In genomic region chr6:120482756-120483155, GRCm38 (mm10) we compare ENCODE assay signal across 13 mouse cellular contexts. TPM values are rescaled to one million over a fixed set of nuclear protein-coding genes. Genes with fewer than 3 reads are reported as not detected.
DNase-seq lines count a peak whose midpoint lies in the region; ATAC-seq and TF ChIP-seq lines count a peak whose summit lies in the region.
"Had no signal": no experiment of that assay in that cellular context is flagged by ENCODE, and none has a peak within 500 bp of the region (broad histone marks: within the 10 kb centered on the region; RNA-seq: fewer than 3 reads in every experiment).

No protein-coding gene starts in this region.

- peak; percentile 51 for DNase-seq in gastrocnemius, adult 2 months
- DNase-seq in gastrocnemius, postnatal 14 days: no peak
- DNase-seq in kidney, postnatal 10 days: no peak
- peak; percentile 95 for DNase-seq in 3T3-L1 (ENCODE audit: low read depth, low spot score)
- no peak for DNase-seq in spleen, postnatal 4 days (ENCODE audit: low spot score in 2 of 2)
- no peak for DNase-seq in urinary bladder, postnatal 10 days (ENCODE audit: low spot score)
- DNase-seq: cerebellum, adult 11-12 months had no signal

- peak overlapping the region; percentile 17; the same call in 1 of the 2 replicates for H3K4me2 ChIP-seq in kidney, embryonic 16.5 days (replicated peaks; ENCODE audit: low read depth, low read length)
- H3K4me2 ChIP-seq: midbrain, embryonic 12.5 days; neural tube, embryonic 12.5 days had no signal

- TF ChIP-seq POLR2A in bone marrow, adult 2 months (IDR thresholded peaks at IDR 0.05; ENCODE audit: borderline replicate concordance, control insufficient read depth, low read depth, low read length): no peak

- H3K9me3 ChIP-seq in kidney, embryonic 16.5 days (ENCODE audit: low read length): no peaks in the 10 kb centered on the region
- H3K9me3 ChIP-seq: limb, embryonic 10.5 days; midbrain, embryonic 12.5 days; neural tube, embryonic 12.5 days had no signal

- no peak for ATAC-seq in kidney, embryonic 16.5 days (ENCODE audit: low FRiP score, low TSS enrichment)

- intact Hi-C loops in gastrocnemius, adult 2 months (cut with DNase I): loop anchor here (5.0 kb wide), 1 partner anchor 45 kb away; no protein-coding TSS in a partner anchor
- intact Hi-C loops in gastrocnemius, postnatal 14 days (cut with DNase I; ENCODE audit: low total_unique reads): no loop called here

- peaks cover 7% of the 10 kb centered on the region; the same call in 1 of the 2 replicates for H3K36me3 ChIP-seq in kidney, embryonic 16.5 days (ENCODE audit: insufficient read depth, low read length)
- H3K36me3 ChIP-seq: midbrain, embryonic 12.5 days had no signal

- peaks cover 6% of the 10 kb centered on the region; the same call in 1 of the 2 replicates for H3K4me1 ChIP-seq in kidney, embryonic 16.5 days (ENCODE audit: insufficient read depth, low read length)
- H3K4me1 ChIP-seq in bone marrow, adult 2 months (ENCODE audit: control insufficient read depth, insufficient read depth, low read length): peaks cover 16% of the 10 kb centered on the region
- H3K4me1 ChIP-seq: neural tube, embryonic 12.5 days had no signal

- H3K27me3 ChIP-seq in kidney, embryonic 16.5 days (ENCODE audit: insufficient read depth, low read length): no peaks in the 10 kb centered on the region
- H3K27me3 ChIP-seq: midbrain, embryonic 12.5 days; neural tube, embryonic 12.5 days had no signal

- no peak overlapping the region for H3K4me3 ChIP-seq in gastrocnemius, adult 2 months
- no peak overlapping the region for H3K4me3 ChIP-seq in kidney, embryonic 16.5 days (ENCODE audit: low read length)
- no peak overlapping the region for H3K4me3 ChIP-seq in bone marrow, adult 2 months (replicated peaks; ENCODE audit: control insufficient read depth, low read depth, low read length)
- H3K4me3 ChIP-seq: limb, embryonic 10.5 days; midbrain, embryonic 12.5 days; neural tube, embryonic 12.5 days had no signal

- 43% methylated on average over 6 of the region's 6 CpGs for WGBS in kidney, embryonic 16.5 days
- 36% methylated on average over 6 of the region's 6 CpGs for WGBS in bone marrow, adult 2 months

- no peak for TF ChIP-seq CTCF in gastrocnemius, adult 2 months (IDR thresholded peaks at IDR 0.05)
- TF ChIP-seq CTCF in bone marrow, adult 2 months (IDR thresholded peaks at IDR 0.05; ENCODE audit: control insufficient read depth, insufficient read depth, low read length): no peak

- no peak overlapping the region for H3K9ac ChIP-seq in kidney, embryonic 16.5 days (replicated peaks; ENCODE audit: low read length)
- H3K9ac ChIP-seq: lung, embryonic 14.5 days; midbrain, embryonic 12.5 days; neural tube, embryonic 12.5 days had no signal

- peak overlapping the region; percentile 62 for H3K27ac ChIP-seq in gastrocnemius, adult 2 months
- no peak overlapping the region for H3K27ac ChIP-seq in kidney, embryonic 16.5 days (ENCODE audit: low read length)
- H3K27ac ChIP-seq in bone marrow, adult 2 months (ENCODE audit: control insufficient read depth, insufficient read depth, low read depth, low read length, poor library complexity): peak overlapping the region; percentile 52; the same call in 1 of the 2 replicates
- H3K27ac ChIP-seq: limb, embryonic 10.5 days; midbrain, embryonic 12.5 days; neural tube, embryonic 12.5 days had no signal

RNA-seq across cellular contexts. Expression of gene Tmem121b, which starts 10.9 kb away (rescaled TPM):
- total RNA-seq in gastrocnemius, adult 2 months (2021): not detected
- under 1 TPM in 1 of 2 experiments, not detected in 1; 0.04 TPM for total RNA-seq in gastrocnemius, postnatal 14 days (2021)
- polyA plus RNA-seq in kidney, embryonic 16.5 days (2015; fragmentation: Nextera tagmentation; extraction: Ambion mirVana): 0.04 TPM in 2 replicates
- not detected in 2 replicates for polyA plus RNA-seq in bone marrow, adult 2 months (2011; ENCODE audit: insufficient read depth, insufficient read length, low replicate concordance, missing spikeins)

RNA-seq across cellular contexts. Expression of gene Il17ra, which starts 19.7 kb away (rescaled TPM):
- 1 to 10 TPM in 1 of 2 experiments, under 1 TPM in 1; 0.99 to 2.0 TPM for total RNA-seq in gastrocnemius, adult 2 months (2021)
- total RNA-seq in gastrocnemius, postnatal 14 days (2021): 1 to 10 TPM; 2.1 to 3.3 TPM
- 4.6 and 5.1 TPM in 2 replicates for polyA plus RNA-seq in kidney, embryonic 16.5 days (2015; fragmentation: Nextera tagmentation; extraction: Ambion mirVana)
- polyA plus RNA-seq in bone marrow, adult 2 months (2011; ENCODE audit: insufficient read depth, insufficient read length, low replicate concordance, missing spikeins): 31.9 and 57.8 TPM in 2 replicates

RNA-seq across cellular contexts. Expression of gene Hdhd5, which starts 48.4 kb away (rescaled TPM):
- total RNA-seq in gastrocnemius, adult 2 months (2021): 10 to 100 TPM; 19.4 to 28.5 TPM
- total RNA-seq in gastrocnemius, postnatal 14 days (2021): 10 to 100 TPM; 21.0 to 25.2 TPM
- polyA plus RNA-seq in kidney, embryonic 16.5 days (2015; fragmentation: Nextera tagmentation; extraction: Ambion mirVana): 22.1 and 23.6 TPM in 2 replicates
- 17.1 and 25.3 TPM in 2 replicates for polyA plus RNA-seq in bone marrow, adult 2 months (2011; ENCODE audit: insufficient read depth, insufficient read length, low replicate concordance, missing spikeins)

Comparison
In these comparisons a context has a peak if more than half of its experiments do, and no peak if none do; other contexts are left out.
1. DNase-seq: peak in gastrocnemius, adult 2 months (single experiment) and 3T3-L1 (single experiment); none in gastrocnemius, postnatal 14 days (single experiment), kidney, postnatal 10 days (single experiment), spleen, postnatal 4 days (0 of 2) and urinary bladder, postnatal 10 days (single experiment).